Mouse (Mus musculus) adrenal gland, postnatal 36 days (tissue): ENCODE measurements at regions not wholly inside any gene's neighbourhood (a gene's known extent, or its start where the extent isn't known, plus 50 kb on each side); places are given as distances from the start of the nearest gene placed in this dataset.

Experiments used
- DNase-seq, 2 experiments: peaks; one replicate each; pipeline ENCODE4 v3.0.0; 2021; ENCODE audit warnings: mixed read lengths in 1 of 2

DNA sequence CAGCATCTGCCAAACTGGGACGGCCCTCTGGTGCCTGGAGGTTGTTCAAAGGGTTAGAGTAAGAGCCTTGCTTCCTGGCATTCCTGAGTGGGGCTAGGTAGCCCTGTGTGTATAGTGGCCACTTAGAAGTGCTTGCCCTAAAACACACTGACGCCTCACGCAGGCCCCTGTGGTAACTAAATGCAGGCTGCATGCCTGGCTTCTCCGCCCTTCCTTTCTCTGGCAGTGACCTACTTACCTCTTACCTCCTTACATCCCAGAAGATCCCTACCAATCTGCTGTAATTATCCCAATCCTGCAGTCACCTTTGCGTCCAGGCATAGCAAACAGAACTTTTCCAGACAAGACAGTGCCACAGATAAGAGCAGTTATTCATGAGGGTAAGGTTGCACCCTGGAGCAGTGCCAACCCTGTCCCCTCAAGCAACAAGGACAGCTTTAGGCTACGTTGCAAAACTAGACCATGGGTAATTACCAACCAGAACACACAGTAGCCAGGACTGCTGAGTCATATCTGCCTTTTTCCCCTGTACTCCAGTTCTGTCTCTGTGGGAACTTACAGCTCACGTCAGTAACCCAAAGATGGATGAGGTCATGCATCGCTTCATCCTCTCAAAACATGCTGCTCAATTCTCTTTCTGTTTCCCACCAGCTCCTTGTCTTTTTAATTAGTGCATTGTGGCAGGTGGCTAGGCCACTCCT, 237.6 kb upstream of the Stt3b start:
- DNase-seq: peak; percentile 79 to 82

GRCm38 (mm10) chr9:115548722-115549349, 238.6 kb upstream of the Stt3b start:
- no peak for DNase-seq

GRCm38 (mm10) chr9:115551080-115551479, 240.9 kb upstream of the Stt3b start:
- DNase-seq: no peak

- no peak for DNase-seq
Measured at GRCm38 (mm10) chr9:115551501-115551900, 241.3 kb upstream of the Stt3b start.

GRCm38 (mm10) chr9:115558131-115558530, 247.9 kb upstream of the Stt3b start:
- DNase-seq: no peak

DNA sequence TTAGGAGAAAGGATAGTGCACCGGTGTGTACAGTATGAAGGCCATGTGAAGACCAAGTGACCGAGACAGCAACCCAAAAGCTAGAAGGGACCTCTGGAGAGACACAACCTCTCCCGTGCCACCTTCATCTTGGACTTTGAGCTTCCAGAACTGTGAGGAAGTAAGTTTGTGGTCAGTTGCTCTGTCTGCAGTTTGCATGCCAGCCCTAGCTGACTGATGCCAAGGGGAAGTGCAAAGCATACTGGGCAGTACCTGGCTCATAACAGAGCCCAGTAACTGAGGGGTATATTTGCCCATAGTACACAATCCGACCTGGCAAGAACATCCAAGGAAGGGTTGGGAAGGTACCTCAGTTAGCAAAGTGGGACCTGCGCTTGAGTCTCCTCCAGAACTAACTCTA, 249.3 kb upstream of the Stt3b start:
- DNase-seq: no peak

- DNase-seq: no peak
Measured at GRCm38 (mm10) chr9:115561207-115561606, 251.0 kb upstream of the Stt3b start.

DNA sequence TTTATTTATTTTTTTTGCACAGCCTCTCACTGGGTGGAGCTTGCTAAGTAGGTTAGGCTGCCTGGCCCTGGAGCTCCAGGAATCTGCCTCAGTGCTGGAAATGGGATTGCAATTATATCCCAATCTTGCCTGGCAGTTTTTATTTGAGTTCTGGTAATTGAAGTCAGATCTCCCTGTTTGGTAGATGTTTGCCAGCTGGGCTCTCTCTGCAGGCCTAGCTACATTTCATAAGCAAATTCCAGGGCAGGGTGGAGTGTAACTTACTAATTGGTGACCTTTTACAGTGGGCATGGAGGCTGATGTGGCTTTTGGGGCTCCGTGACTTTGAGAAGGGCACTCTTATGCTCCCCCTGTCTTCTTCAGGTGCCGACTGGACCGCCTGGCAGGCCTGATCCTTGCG, 252.6 kb upstream of the Stt3b start:
- no peak for DNase-seq

DNA sequence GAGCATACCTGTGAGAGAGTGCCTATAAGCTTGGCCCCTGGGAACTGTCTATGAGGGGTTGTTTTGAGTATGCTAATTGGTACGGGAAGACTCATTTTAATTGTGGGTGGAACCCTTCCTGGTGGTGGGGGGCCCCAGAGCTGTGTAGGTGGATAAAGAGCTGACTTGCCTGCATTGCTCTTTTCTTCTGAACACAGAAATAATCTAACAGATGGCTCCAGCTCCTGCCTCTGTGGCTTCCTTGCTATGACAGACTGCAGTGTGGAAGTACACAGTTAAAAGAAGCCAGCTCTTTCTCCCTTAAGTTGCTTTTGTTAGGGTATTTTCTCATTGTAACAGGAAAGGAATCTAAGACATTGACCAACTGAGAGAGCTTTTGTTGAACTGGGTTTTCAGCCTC, 254.1 kb upstream of the Stt3b start:
- no peak for DNase-seq

GRCm38 (mm10) chr9:115568693-115569334, 258.6 kb upstream of the Stt3b start:
- peak; percentile 13 to 21 for DNase-seq

GRCm38 (mm10) chr9:115570998-115571397, 260.8 kb upstream of the Stt3b start:
- DNase-seq: no peak

DNA sequence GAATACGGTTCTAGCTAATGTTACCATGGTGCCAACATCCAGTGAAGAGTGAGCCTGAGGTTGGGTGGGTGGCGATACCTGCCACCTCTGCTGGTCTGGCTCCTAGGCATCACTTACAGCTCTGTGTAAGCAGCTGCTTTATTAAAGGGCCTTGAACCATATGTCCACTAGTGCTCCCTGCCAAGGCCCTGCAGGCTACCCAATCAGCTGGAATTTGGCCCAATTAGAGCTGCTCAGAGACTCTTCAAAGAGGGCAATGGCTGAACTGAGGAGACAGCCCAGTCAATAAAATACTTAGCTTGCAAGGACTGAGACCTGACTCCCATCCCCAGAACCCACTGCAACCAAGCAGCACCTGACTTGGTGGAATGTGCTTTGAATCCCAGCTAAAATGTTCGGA, 270.9 kb upstream of the Stt3b start:
- DNase-seq: no peak

DNA sequence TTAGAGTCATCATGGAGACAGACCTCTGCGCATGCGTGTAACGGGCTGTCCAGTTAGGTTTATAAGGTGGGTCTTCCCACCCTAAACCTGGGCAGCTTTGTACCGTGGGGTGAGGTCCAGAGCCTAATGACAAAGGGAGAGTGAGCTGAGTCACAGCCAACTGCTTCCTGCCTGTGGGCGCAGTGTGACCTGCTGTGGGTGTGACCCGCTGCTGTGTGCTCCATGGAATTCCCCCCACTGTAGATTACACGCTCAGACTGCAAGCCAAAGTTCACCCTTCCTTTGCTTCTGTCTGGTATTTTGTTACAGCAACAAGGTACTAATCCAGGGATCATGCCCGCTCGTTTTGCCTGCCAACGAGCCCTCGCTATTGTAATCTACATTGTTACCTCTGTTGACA, 273.3 kb upstream of the Stt3b start:
- no peak for DNase-seq

DNA sequence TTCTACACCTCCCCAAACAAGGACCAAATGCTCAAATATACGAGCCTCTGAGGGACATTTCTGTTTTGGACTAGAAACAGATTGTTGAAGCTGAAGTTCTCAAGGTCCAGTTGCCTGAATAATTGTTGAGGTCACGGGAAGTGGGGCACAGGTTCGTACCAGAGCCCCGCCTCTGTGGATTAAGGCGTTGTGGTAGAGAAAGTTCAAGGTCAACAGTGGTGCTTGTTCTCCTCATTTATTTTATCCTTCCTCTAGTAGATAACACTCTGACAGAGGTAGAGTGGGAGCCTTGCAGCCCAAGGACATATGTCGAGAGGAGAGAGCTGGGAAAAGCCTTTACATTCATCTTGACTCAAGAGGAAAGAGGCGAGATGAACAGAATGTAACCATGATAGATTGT, 274.7 kb upstream of the Stt3b start:
- peak; percentile 39 to 55 for DNase-seq

- DNase-seq: no peak
Measured at GRCm38 (mm10) chr9:115592466-115592865, 282.2 kb upstream of the Stt3b start.

DNA sequence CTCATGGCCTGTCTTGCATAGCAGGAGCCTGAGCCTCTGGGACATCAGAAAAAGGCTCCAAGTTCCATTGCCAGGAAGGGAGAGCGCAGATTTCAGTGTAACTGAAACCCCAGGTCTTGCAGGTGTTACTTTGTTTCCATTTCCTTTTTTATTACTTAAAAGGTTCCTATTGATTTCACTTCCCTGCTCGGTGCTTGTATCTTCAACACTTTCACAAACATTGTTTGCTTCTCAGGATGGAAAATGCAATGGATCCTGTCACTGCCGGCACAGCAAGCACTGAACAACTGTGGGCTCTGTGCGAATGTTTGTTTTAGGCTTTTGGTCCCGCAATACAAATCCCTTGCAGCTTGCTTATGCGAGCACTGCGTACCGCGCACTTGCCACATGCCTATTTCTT, 290.0 kb upstream of the Stt3b start:
- DNase-seq: no peak

GRCm38 (mm10) chr9:115600826-115601225, 290.6 kb upstream of the Stt3b start:
- no peak for DNase-seq

DNA sequence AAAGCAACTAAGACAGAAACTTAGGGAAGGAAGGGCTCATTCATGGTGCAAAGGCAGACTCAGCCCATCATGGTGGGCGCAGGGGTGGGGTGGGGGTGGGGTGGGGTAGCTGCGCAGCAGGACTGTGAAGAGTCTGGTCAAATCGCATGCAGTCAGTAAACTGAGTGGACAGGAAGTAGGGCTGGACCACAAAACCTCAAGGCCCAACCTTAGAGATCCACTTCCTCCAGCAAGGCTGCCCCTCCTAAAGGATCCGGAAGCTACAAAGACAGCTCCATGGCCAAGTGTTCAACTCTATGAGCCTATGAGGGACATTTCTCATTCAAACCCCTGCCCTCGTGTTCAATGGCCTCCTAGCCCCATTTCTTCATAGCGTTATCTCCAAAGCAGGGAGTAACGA, 292.6 kb upstream of the Stt3b start:
- DNase-seq: no peak

- no peak for DNase-seq
Measured at GRCm38 (mm10) chr9:115604450-115604849, 294.2 kb upstream of the Stt3b start.

DNA sequence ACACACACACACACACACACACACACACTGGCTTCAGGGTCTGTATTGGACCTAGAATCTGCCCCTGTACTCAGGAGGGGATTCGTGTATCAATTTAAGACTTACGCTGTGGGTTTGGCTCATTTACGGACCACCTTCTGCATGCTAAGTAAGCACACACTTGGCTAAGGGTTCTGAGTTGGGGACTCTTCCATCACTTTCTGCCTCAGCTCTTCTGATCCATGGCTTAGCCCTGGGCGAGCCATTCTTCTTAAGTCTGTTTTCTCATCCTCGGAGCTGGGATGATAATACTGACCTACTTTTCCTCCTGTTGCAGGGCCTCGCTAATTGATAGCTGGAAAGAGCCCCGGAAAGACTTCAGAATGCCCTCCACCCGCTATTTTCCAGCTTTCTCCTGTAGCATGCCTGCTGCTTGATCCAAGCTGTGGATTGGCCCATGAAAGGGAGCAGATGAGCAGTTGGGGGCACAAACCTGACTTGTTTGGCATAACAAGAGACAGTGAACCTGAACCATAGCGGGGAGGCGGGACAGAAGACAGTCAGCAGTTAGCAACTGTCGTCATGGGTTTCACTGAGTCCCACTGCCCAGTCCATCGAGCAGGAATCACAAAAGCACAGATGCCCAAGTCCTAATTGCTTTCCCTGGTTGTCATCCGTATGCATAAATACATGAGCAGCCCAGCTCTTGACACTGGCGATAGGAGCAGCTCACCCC, 294.9 kb upstream of the Stt3b start:
- no peak for DNase-seq

GRCm38 (mm10) chr9:115607961-115608360, 297.7 kb upstream of the Stt3b start:
- no peak for DNase-seq

GRCm38 (mm10) chr9:115608377-115608776, 298.2 kb upstream of the Stt3b start:
- DNase-seq: no peak

- DNase-seq: no peak
Measured at GRCm38 (mm10) chr9:115609904-115610303, 299.4 kb upstream of the Gadl1 start.
